Mouse (Mus musculus) myocyte (in vitro differentiated cells): ENCODE measurements around the gene Mblac1.

Experiments used
- CEBPB ChIP-seq: IDR thresholded peaks from 2 replicates; pipeline ENCODE4 v1.6.1; 2011; ENCODE audit warnings: mild to moderate bottlenecking, moderate library complexity; ENCODE audit not compliant: poor library complexity, insufficient read depth, severe bottlenecking
- E2F4 ChIP-seq: IDR thresholded peaks from one replicate; pipeline ENCODE4 v1.6.1; 2011; ENCODE audit warnings: mild to moderate bottlenecking, control low read depth, moderate library complexity; ENCODE audit not compliant: insufficient read depth
- MAX ChIP-seq: IDR thresholded peaks from one replicate; pipeline ENCODE4 v1.6.1; 2011; ENCODE audit warnings: low read depth, mild to moderate bottlenecking, control low read depth
- MYOD1 ChIP-seq, 3 experiments: IDR thresholded peaks; one replicate each; pipeline ENCODE4 v1.6.1; 2011; ENCODE audit warnings: control low read depth in 2 of 3, low read depth in 2 of 3, mild to moderate bottlenecking in 2 of 3, moderate library complexity in 1 of 3; ENCODE audit not compliant: insufficient read length in 2 of 3, control insufficient read depth in 1 of 3
- MYOG ChIP-seq, 3 experiments: IDR thresholded peaks; one replicate each; pipeline ENCODE4 v1.6.1; 2011; ENCODE audit warnings: control low read depth in 2 of 3, low read depth in 2 of 3, mild to moderate bottlenecking in 2 of 3; ENCODE audit not compliant: insufficient read length in 2 of 3, control insufficient read depth in 1 of 3, insufficient read depth in 1 of 3
- POLR2A ChIP-seq: IDR thresholded peaks from one replicate; pipeline ENCODE4 v1.6.1; 2011; ENCODE audit warnings: low read depth, mild to moderate bottlenecking, control low read depth, moderate library complexity; ENCODE audit not compliant: insufficient read length
- REST ChIP-seq: IDR thresholded peaks from one replicate; pipeline ENCODE4 v1.6.1; 2011; ENCODE audit warnings: mild to moderate bottlenecking, control low read depth, moderate library complexity; ENCODE audit not compliant: insufficient read depth, insufficient read length
- TCF12 ChIP-seq: IDR thresholded peaks from one replicate; pipeline ENCODE4 v1.6.1; 2011; ENCODE audit warnings: mild to moderate bottlenecking, control low read depth; ENCODE audit not compliant: poor library complexity, insufficient read depth, severe bottlenecking
- TCF3 ChIP-seq: IDR thresholded peaks from one replicate; pipeline ENCODE4 v1.6.1; 2011; ENCODE audit warnings: low read depth, control low read depth; ENCODE audit not compliant: insufficient read length

- TF ChIP-seq CEBPB, result no peak
- TF ChIP-seq MYOG (IDR thresholded peaks at IDR 0.05; ENCODE audit: control insufficient read depth in 1 of 3, insufficient read depth in 1 of 3, insufficient read length in 2 of 3, low read depth in 2 of 3), result no peak
- TF ChIP-seq POLR2A, result no peak
- no peak for TF ChIP-seq E2F4
- no peak for TF ChIP-seq MYOD1 (IDR thresholded peaks at IDR 0.05; ENCODE audit: control insufficient read depth in 1 of 3, insufficient read length in 2 of 3, low read depth in 2 of 3)
- no peak for TF ChIP-seq TCF12
- TF ChIP-seq MAX, result no peak
- TF ChIP-seq REST, result no peak
- TF ChIP-seq TCF3, result no peak
Observed at GRCm38 (mm10) chr5:138228026-138228425, 33.9 kb downstream of the Mblac1 start.
